Mouse (Mus musculus): ENCODE results near the gene Gm3383.
"Not testable (repeated sequence)": the region's sequence is repeated elsewhere in the genome, so short reads cannot be mapped to it uniquely, and the experiment has no call there.

- TF ChIP-seq POLR2A, CTCF (IDR thresholded peaks at IDR 0.05; ENCODE audit: extremely low read depth, insufficient read depth, low read length): not testable (repeated sequence)
These were observed 120.4 kb downstream of the Gm3383 start, which contains the start of gene Gm9603 for GRCm38 (mm10) chr14:5687357-5687756.

Measured in cortical plate, adult 2 months (tissue).